Mouse (Mus musculus): ENCODE results near the gene Gm4302.
A peak's percentile ranks its signal among the peaks of the same experiment; 100 is the strongest.
"Not testable (repeated sequence)": the region's sequence is repeated elsewhere in the genome, so short reads cannot be mapped to it uniquely, and the experiment has no call there.

The Gm4302 gene

GRCm38 (mm10) chr10:100340536-100340935 lies at the start of gene Gm4302:
TSS of gene Gm4302 (plus strand) at chr10:100340836.
- DNase-seq = not testable (repeated sequence)

- no peak for DNase-seq
These were observed 44.5 kb upstream of the Gm4302 start for GRCm38 (mm10) chr10:100296105-100296504.

GRCm38 (mm10) chr10:100300106-100300505 lies 40.5 kb upstream of the Gm4302 start:
- DNase-seq = not testable (repeated sequence)

GRCm38 (mm10) chr10:100335376-100335775 lies 5.3 kb upstream of the Gm4302 start, which contains the start of gene Gm4301:
TSS of gene Gm4301 (plus strand) at chr10:100335676.
- DNase-seq = not testable (repeated sequence)

GRCm38 (mm10) chr10:100345672-100346071 lies 5.0 kb downstream of the Gm4302 start, which contains the start of gene Gm4303:
TSS of gene Gm4303 (plus strand) at chr10:100345972.
- DNase-seq = not testable (repeated sequence)

GRCm38 (mm10) chr10:100350793-100351192 lies 10.2 kb downstream of the Gm4302 start, which contains the start of gene Gm4305:
TSS of gene Gm4305 (plus strand) at chr10:100351093.
- DNase-seq = not testable (repeated sequence)

- peak; percentile 0 to 3 for DNase-seq
These were observed 16.2 kb downstream of the Gm4302 start for GRCm38 (mm10) chr10:100356841-100357240.

- DNase-seq = not testable (repeated sequence)
These were observed 20.4 kb downstream of the Gm4302 start, which contains the start of gene Gm4307 for GRCm38 (mm10) chr10:100361038-100361437. TSS of gene Gm4307 (plus strand) at chr10:100361338.

- not testable (repeated sequence) for DNase-seq
These were observed 41.8 kb downstream of the Gm4302 start, which contains the start of gene Gm4312 for GRCm38 (mm10) chr10:100382460-100382859. TSS of gene Gm4312 (minus strand) at chr10:100382560.

Measured in lung, adult 18-20 months (tissue).